Mouse (Mus musculus) megakaryocyte, embryonic 14.5 days (primary cell): ENCODE measurements around the gene Rpl6.

Experiments used
- FLI1 ChIP-seq: IDR thresholded peaks from 2 replicates; pipeline ENCODE4 v1.6.1; 2012; ENCODE audit warnings: low read length, inconsistent platforms, mixed read lengths
- GATA1 ChIP-seq: IDR thresholded peaks from 3 replicates; pipeline ENCODE4 v1.6.1; 2012; ENCODE audit warnings: mixed read lengths, low read length, inconsistent platforms, borderline replicate concordance

DNA sequence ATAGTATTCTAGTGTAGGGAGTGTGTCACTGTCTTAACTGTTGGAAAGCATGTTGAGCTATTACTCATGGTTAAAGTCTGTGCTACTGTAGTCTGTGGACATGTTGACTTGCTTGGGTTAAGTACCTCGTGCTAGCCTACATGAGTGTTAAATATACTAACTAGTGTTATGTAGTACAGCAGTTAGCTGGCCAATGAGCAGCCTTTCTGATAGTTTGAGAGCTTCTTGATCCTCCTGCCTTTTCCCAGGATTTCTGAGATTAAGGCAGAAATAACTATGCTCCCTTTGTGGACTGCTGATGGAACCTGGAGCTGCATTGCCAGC, 6.3 kb downstream of the Rpl6 start:
- TF ChIP-seq GATA1: no peak
- no peak for TF ChIP-seq FLI1
